Mouse (Mus musculus) intestine, embryonic 15.5 days (tissue): ENCODE measurements around the gene Fbp1. TPM values are rescaled to one million over a fixed set of nuclear protein-coding genes. Genes with fewer than 3 reads are reported as not detected.

ENCODE experiments used
- ATAC-seq: fragments of 200-750 bp; cut with Nextera tagmentation; 2 replicates; pipeline ENCODE4 v1.8.0; 2017; ENCODE audit warnings: moderate TSS enrichment, moderate library complexity
- H3K27ac ChIP-seq: fragments of 300-500 bp; sonication (generic); 2 replicates; pipeline ENCODE4 v1.5.1; 2015; ENCODE audit warnings: mild to moderate bottlenecking, inconsistent platforms
- H3K27me3 ChIP-seq: fragments of 300-500 bp; sonication (generic); replicated peaks from 2 replicates; pipeline ENCODE4 v1.6.1; 2015; ENCODE audit warnings: inconsistent platforms
- H3K36me3 ChIP-seq: fragments of 300-500 bp; sonication (generic); 2 replicates; pipeline ENCODE4 v1.6.1; 2015; ENCODE audit warnings: inconsistent platforms
- H3K4me1 ChIP-seq: fragments of 300-500 bp; sonication (generic); replicated peaks from 2 replicates; pipeline ENCODE4 v1.6.1; 2015; ENCODE audit warnings: inconsistent platforms
- H3K4me2 ChIP-seq: fragments of 300-500 bp; sonication (generic); replicated peaks from 2 replicates; pipeline ENCODE4 v1.6.1; 2015; ENCODE audit warnings: mild to moderate bottlenecking, inconsistent platforms
- H3K4me3 ChIP-seq: fragments of 300-500 bp; sonication (generic); replicated peaks from 2 replicates; pipeline ENCODE4 v1.5.1; 2015; ENCODE audit warnings: inconsistent platforms
- H3K9ac ChIP-seq: fragments of 300-500 bp; sonication (generic); 2 replicates; pipeline ENCODE4 v1.6.1; 2015; ENCODE audit warnings: inconsistent platforms
- H3K9me3 ChIP-seq: fragments of 300-500 bp; sonication (generic); 2 replicates; pipeline ENCODE4 v1.6.1; 2016; ENCODE audit warnings: inconsistent platforms
- WGBS: fragments of 180-500 bp; shearing (Covaris S2); methylation state at CpG from one replicate; pipeline ENCODE4 v1.1.7; 2015; 5-methylcytosine and 5-hydroxymethylcytosine counted together
- polyA plus RNA-seq: library from polyadenylated mRNA; unstranded; fragments of >200 nt; fragmentation: Nextera tagmentation; extraction: Ambion mirVana; gene quantifications from 2 replicates; pipeline ENCODE4 v1.2.1, GENCODE M21; 2015

Gene Fbp1
- polyA plus RNA-seq, 1 experiment from 2014 or later: 2.2 TPM

- no peak for ATAC-seq
- H3K27me3 ChIP-seq: no peaks in the 10 kb centered on the region
- 79% methylated on average over 9 of the region's 9 CpGs for WGBS
These were observed 6.7 kb downstream of the Fbp1 start for GRCm38 (mm10) chr13:62881336-62881735.

GRCm38 (mm10) chr13:62879831-62880615, 8.1 kb downstream of the Fbp1 start:
- H3K9me3 ChIP-seq: no peaks in the 10 kb centered on the region
- no peaks in the 10 kb centered on the region for H3K36me3 ChIP-seq
- no peak overlapping the region for H3K4me2 ChIP-seq
- WGBS: 51% methylated on average over 8 of the region's 8 CpGs
- H3K4me3 ChIP-seq: no peak overlapping the region
- H3K27me3 ChIP-seq: no peaks in the 10 kb centered on the region
- no peaks in the 10 kb centered on the region for H3K4me1 ChIP-seq
- H3K27ac ChIP-seq: no peak overlapping the region
- ATAC-seq: peak; percentile 22; the same call in 1 of the 2 replicates
- no peak overlapping the region for H3K9ac ChIP-seq

More at GRCm38 (mm10) chr13:62881336-62881735, 6.7 kb downstream of the Fbp1 start:
- Histone ChIP-seq H3K4me2 (no peak overlapping the region), H3K27ac (no peak overlapping the region), H3K4me3 (no peak overlapping the region), H3K4me1 (no peaks in the 10 kb centered on the region), H3K9me3 (no peaks in the 10 kb centered on the region), H3K9ac (no peak overlapping the region), H3K36me3 (no peaks in the 10 kb centered on the region)

GRCm38 (mm10) chr13:62879411-62879810, 8.7 kb downstream of the Fbp1 start:
- Histone ChIP-seq H3K9ac (no peak overlapping the region), H3K4me3 (no peak overlapping the region), H3K27me3 (no peaks in the 10 kb centered on the region), H3K27ac (no peak overlapping the region), H3K36me3 (no peaks in the 10 kb centered on the region), H3K9me3 (no peaks in the 10 kb centered on the region), H3K4me1 (no peaks in the 10 kb centered on the region), H3K4me2 (no peak overlapping the region)
- WGBS: 57% methylated on average over 6 of the region's 6 CpGs
- ATAC-seq: no peak

DNA sequence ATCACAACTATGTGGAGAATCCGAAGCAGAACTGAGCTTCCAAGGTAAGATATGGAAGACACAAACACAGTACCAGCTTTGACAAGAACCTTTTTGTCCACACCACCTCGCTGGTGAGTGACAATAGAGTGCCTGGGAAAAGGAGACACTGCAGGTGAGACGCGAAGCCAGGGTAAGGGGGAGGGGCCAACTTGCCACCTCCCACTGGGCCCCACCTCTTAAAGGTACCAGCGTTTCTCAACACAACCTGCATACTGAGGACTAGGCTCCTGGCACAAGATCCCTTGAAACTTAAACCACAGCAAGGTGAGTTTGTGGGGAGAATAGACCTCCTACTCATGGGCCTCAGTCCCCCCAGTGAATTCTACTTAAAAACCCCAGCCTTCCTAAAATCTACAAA, 10.8 kb downstream of the Fbp1 start:
- no peaks in the 10 kb centered on the region for H3K36me3 ChIP-seq
- H3K9me3 ChIP-seq: no peaks in the 10 kb centered on the region
- no peak overlapping the region for H3K4me3 ChIP-seq
- no peaks in the 10 kb centered on the region for H3K4me1 ChIP-seq
- 8% methylated on average over 5 of the region's 5 CpGs for WGBS
- H3K4me2 ChIP-seq: no peak overlapping the region
- no peak overlapping the region for H3K9ac ChIP-seq
- no peak overlapping the region for H3K27ac ChIP-seq
- no peaks in the 10 kb centered on the region for H3K27me3 ChIP-seq
- peak; percentile 87 for ATAC-seq

DNA sequence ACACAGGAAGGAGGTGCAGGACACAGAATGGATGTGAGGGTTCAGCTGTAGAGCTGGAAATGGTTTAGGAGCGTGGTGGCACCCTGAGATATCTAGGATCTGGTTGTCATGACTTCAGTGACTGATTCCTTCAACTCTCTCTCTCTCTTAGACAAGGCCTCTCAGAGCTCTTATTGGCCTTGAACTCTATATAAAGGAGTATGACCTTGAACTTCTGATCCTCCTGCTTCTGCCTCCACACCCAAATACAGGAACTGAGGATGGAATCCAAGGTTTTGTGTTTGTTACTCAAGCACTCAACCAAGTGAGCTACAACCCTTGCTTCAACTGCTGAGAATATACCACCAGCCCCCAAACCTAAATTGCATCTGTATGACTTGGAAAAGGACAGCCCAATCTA, 12.0 kb downstream of the Fbp1 start:
- Histone ChIP-seq H3K4me3 (no peak overlapping the region), H3K27me3 (no peaks in the 10 kb centered on the region), H3K9ac (no peak overlapping the region), H3K36me3 (no peaks in the 10 kb centered on the region), H3K4me2 (no peak overlapping the region), H3K9me3 (no peaks in the 10 kb centered on the region), H3K4me1 (no peaks in the 10 kb centered on the region), H3K27ac (no peak overlapping the region)
- WGBS: 73% methylated on average over 1 of the region's 1 CpGs
- ATAC-seq: no peak

- no peak overlapping the region for H3K4me3 ChIP-seq
- WGBS: 51% methylated on average over 3 of the region's 3 CpGs
- ATAC-seq: no peak
- no peak overlapping the region for H3K4me2 ChIP-seq
- H3K27ac ChIP-seq: no peak overlapping the region
- no peaks in the 10 kb centered on the region for H3K27me3 ChIP-seq
- no peaks in the 10 kb centered on the region for H3K9me3 ChIP-seq
- no peaks in the 10 kb centered on the region for H3K4me1 ChIP-seq
- H3K9ac ChIP-seq: no peak overlapping the region
- H3K36me3 ChIP-seq: no peaks in the 10 kb centered on the region
These were observed 15.8 kb downstream of the Fbp1 start for GRCm38 (mm10) chr13:62872252-62872651.

- no peak overlapping the region for H3K9ac ChIP-seq
- ATAC-seq: no peak
- no peak overlapping the region for H3K4me2 ChIP-seq
- no peak overlapping the region for H3K4me3 ChIP-seq
- no peaks in the 10 kb centered on the region for H3K9me3 ChIP-seq
- no peaks in the 10 kb centered on the region for H3K4me1 ChIP-seq
- no peak overlapping the region for H3K27ac ChIP-seq
- H3K27me3 ChIP-seq: no peaks in the 10 kb centered on the region
- no peaks in the 10 kb centered on the region for H3K36me3 ChIP-seq
- 73% methylated on average over 2 of the region's 2 CpGs for WGBS
These were observed 17.5 kb downstream of the Fbp1 start for GRCm38 (mm10) chr13:62870605-62871004.

- Histone ChIP-seq H3K36me3 (no peaks in the 10 kb centered on the region), H3K27ac (no peak overlapping the region), H3K27me3 (no peaks in the 10 kb centered on the region), H3K9ac (no peak overlapping the region), H3K4me2 (no peak overlapping the region), H3K4me3 (no peak overlapping the region), H3K9me3 (no peaks in the 10 kb centered on the region), H3K4me1 (peaks cover 3% of the 10 kb centered on the region; the same call in 1 of the 2 replicates)
- WGBS: 68% methylated on average over 4 of the region's 4 CpGs
- ATAC-seq: no peak
These were observed 21.3 kb downstream of the Fbp1 start for GRCm38 (mm10) chr13:62866817-62867216.

- WGBS: 65% methylated on average over 11 of the region's 11 CpGs
- ATAC-seq: no peak
These were observed 22.3 kb downstream of the Fbp1 start for GRCm38 (mm10) chr13:62865651-62866315.

DNA sequence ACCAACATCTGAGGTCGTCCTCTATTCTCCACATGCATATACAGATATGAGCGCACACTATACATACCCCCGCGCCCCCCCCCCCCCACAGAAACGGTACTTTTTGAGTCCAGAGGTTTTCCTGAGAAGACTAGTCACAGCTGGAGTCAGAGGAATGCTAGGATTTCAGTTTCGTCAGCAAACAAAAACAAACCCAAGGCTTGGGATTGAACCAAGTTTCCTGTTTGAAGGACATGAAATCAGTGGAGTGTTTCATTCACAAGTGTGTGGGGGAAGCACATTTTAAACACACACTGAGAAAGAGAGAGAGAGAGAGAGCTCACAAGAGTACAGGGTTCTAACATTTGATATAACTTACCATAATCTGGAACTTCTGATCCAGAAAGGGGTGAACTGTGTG, 24.3 kb downstream of the Fbp1 start:
- no peak for ATAC-seq
- Histone ChIP-seq H3K4me1 (peaks cover 3% of the 10 kb centered on the region; the same call in 1 of the 2 replicates), H3K27me3 (no peaks in the 10 kb centered on the region), H3K36me3 (no peaks in the 10 kb centered on the region), H3K4me2 (no peak overlapping the region), H3K9ac (no peak overlapping the region), H3K27ac (no peak overlapping the region), H3K4me3 (no peak overlapping the region), H3K9me3 (no peaks in the 10 kb centered on the region)
- WGBS: 72% methylated on average over 6 of the region's 6 CpGs

More at GRCm38 (mm10) chr13:62865651-62866315, 22.3 kb downstream of the Fbp1 start:
- Histone ChIP-seq H3K9ac (no peak overlapping the region), H3K36me3 (no peaks in the 10 kb centered on the region), H3K9me3 (no peaks in the 10 kb centered on the region), H3K27ac (no peak overlapping the region), H3K27me3 (no peaks in the 10 kb centered on the region), H3K4me3 (no peak overlapping the region), H3K4me1 (peaks cover 3% of the 10 kb centered on the region; the same call in 1 of the 2 replicates), H3K4me2 (no peak overlapping the region)

- WGBS: 73% methylated on average over 3 of the region's 3 CpGs
- ATAC-seq: no peak
- H3K4me3 ChIP-seq: no peak overlapping the region
- no peaks in the 10 kb centered on the region for H3K36me3 ChIP-seq
- no peak overlapping the region for H3K4me2 ChIP-seq
- H3K9ac ChIP-seq: no peak overlapping the region
- H3K27ac ChIP-seq: no peak overlapping the region
- no peaks in the 10 kb centered on the region for H3K27me3 ChIP-seq
- no peaks in the 10 kb centered on the region for H3K9me3 ChIP-seq
- peaks cover 3% of the 10 kb centered on the region; the same call in 1 of the 2 replicates for H3K4me1 ChIP-seq
These were observed 25.2 kb downstream of the Fbp1 start for GRCm38 (mm10) chr13:62862875-62863274.

DNA sequence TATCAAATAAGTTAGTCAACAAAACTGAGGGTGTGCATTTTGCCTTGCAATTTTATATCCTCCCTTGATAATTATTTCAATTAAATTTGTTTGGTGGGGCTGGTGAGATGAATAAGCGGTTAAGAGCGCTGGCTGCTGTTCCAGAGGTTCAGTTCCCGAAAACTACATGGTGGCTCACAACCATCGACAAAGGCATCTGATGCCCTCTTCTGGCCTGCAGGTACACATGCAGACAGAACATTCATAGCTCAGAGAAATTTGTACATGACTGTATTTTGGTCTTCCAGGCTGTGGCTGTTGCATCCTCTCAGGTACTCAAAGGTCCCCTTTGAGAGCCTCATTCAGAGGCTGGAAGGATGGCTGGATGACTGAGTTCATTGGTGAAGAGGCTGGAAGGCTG, 28.0 kb downstream of the Fbp1 start:
- H3K27ac ChIP-seq: no peak overlapping the region
- H3K27me3 ChIP-seq: no peaks in the 10 kb centered on the region
- no peak overlapping the region for H3K9ac ChIP-seq
- no peak for ATAC-seq
- no peaks in the 10 kb centered on the region for H3K9me3 ChIP-seq
- no peak overlapping the region for H3K4me2 ChIP-seq
- H3K4me3 ChIP-seq: no peak overlapping the region
- no peaks in the 10 kb centered on the region for H3K36me3 ChIP-seq
- H3K4me1 ChIP-seq: peaks cover 5% of the 10 kb centered on the region; the same call in 1 of the 2 replicates
- WGBS: 89% methylated on average over 4 of the region's 4 CpGs
